Mouse (Mus musculus) megakaryocyte, embryonic 14.5 days (primary cell): ENCODE data around the gene Utrn. TPM values are rescaled to one million over a fixed set of nuclear protein-coding genes. Genes with fewer than 3 reads are reported as not detected.

Source experiments
- H3K27me3 ChIP-seq: replicated peaks from 2 replicates; pipeline ENCODE3; 2012; ENCODE audit warnings: inconsistent platforms
- H3K36me3 ChIP-seq: replicated peaks from 2 replicates; pipeline ENCODE3; 2012; ENCODE audit warnings: low read length, inconsistent platforms, mixed read lengths
- H3K4me1 ChIP-seq: 2 replicates; pipeline ENCODE4 v1.6.1; 2012; ENCODE audit warnings: inconsistent platforms
- H3K4me3 ChIP-seq: replicated peaks from 2 replicates; pipeline ENCODE3; 2012; ENCODE audit warnings: moderate library complexity, mild to moderate bottlenecking, inconsistent platforms
- H3K9me3 ChIP-seq: 2 replicates; pipeline ENCODE4 v1.6.1; 2012; ENCODE audit warnings: inconsistent platforms
- FLI1 ChIP-seq: IDR thresholded peaks from 2 replicates; pipeline ENCODE4 v1.6.1; 2012; ENCODE audit warnings: low read length, inconsistent platforms, mixed read lengths
- GATA1 ChIP-seq: IDR thresholded peaks from 3 replicates; pipeline ENCODE4 v1.6.1; 2012; ENCODE audit warnings: mixed read lengths, low read length, inconsistent platforms, borderline replicate concordance
- polyA plus RNA-seq: library from polyadenylated mRNA; stranded (reverse); fragments of >175 nt; gene quantifications from 2 replicates; pipeline ENCODE4 v1.2.3, GENCODE M21; 2012; ENCODE audit warnings: low replicate concordance; ENCODE audit not compliant: insufficient read depth

Utrn gene
- polyA plus RNA-seq, 1 experiment, result 6.1 TPM

DNA sequence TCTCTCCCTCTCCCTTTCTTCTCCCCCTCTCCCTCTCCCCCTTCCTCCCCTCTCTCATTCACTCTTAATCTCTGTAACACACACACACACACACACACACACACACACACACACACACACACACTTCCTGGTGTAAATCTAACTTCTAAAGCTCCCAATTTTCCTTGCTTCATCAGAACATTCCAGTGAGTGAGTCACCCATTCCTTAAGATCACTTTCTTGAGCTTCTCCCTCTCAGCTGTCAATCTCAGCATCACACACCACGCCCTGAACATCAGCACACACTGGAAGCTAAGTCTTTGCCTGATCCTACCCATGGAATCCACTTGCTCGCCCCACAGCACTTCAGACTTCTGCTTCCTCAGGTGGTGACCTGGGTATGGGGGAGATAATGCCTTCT is 58.3 kb downstream of the Utrn start:
- peak overlapping the region; percentile 14 for H3K4me3 ChIP-seq
- H3K4me1 ChIP-seq, result peaks cover 87% of the 10 kb centered on the region
- TF ChIP-seq FLI1 (no peak), GATA1 (no peak)
- H3K27me3 ChIP-seq, result no peaks in the 10 kb centered on the region
- no peaks in the 10 kb centered on the region for H3K9me3 ChIP-seq
- H3K36me3 ChIP-seq, result peaks cover 11% of the 10 kb centered on the region

DNA sequence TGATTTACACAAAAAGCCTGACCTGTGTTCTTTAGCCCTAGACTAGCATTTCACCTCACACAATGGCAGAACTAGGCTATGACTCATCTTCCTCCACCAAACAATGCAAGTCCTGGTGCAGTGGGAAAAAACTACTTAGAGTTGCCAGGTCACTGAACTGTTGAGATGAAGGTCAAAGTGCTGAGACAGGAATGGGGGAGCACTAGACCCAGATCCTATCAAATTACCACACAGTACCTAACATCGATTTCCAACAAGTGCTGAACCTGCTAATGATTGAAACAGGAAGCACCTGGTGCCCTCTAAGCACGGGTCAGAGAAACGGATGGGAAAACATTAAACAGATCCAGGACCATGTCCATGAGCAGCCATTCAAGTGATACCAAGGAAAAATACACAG is 59.5 kb downstream of the Utrn start:
- TF ChIP-seq GATA1, result no peak
- TF ChIP-seq FLI1, result no peak
- H3K36me3 ChIP-seq, result peaks cover 10% of the 10 kb centered on the region
- no peaks in the 10 kb centered on the region for H3K27me3 ChIP-seq
- no peaks in the 10 kb centered on the region for H3K9me3 ChIP-seq
- no peak overlapping the region for H3K4me3 ChIP-seq
- H3K4me1 ChIP-seq, result peaks cover 89% of the 10 kb centered on the region

DNA sequence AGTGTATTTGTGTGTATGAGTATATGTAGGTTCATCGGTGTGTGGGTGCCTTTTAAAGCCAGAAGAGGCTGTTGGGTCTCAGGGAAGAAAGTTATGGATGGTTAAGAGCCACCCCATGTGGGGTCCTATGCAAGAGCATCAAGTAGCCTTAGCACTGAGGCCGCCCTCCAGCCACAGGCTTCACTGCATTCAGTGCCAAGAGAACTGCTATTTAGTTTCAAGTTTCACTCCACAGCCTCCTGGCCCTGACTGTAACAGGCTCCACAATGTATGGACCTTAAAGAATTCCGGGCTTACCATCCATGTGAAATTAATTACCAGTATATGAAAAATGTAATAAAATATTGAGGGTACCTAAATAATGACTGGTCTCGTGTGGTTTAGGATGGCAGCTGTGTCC is 60.7 kb downstream of the Utrn start:
- H3K27me3 ChIP-seq, result no peaks in the 10 kb centered on the region
- H3K9me3 ChIP-seq, result no peaks in the 10 kb centered on the region
- peaks cover 14% of the 10 kb centered on the region for H3K36me3 ChIP-seq
- H3K4me3 ChIP-seq, result no peak overlapping the region
- H3K4me1 ChIP-seq, result peaks cover 83% of the 10 kb centered on the region
- TF ChIP-seq FLI1, result no peak
- no peak for TF ChIP-seq GATA1

DNA sequence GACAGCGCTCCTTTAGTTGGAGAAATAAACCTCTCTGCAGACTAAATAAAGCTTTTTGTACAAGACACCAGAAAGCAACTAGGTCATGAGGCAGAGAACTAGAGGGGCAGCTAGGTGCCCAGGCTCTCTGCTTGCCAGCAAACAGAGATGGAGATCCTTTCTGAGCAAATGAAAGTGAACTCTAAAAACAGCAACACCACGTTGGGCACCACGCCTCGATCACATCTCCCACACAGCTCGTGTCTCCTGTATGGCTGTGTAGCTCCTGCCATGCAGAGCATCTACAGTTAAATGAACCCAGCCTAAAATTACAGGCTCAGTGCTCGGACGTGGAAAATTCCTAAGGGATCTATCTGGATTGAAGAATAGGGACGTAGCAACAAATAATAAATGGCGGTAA is 61.5 kb downstream of the Utrn start:
- TF ChIP-seq GATA1 (no peak), FLI1 (no peak)
- Histone ChIP-seq H3K4me1 (peaks cover 75% of the 10 kb centered on the region), H3K9me3 (no peaks in the 10 kb centered on the region), H3K36me3 (peaks cover 15% of the 10 kb centered on the region), H3K4me3 (no peak overlapping the region), H3K27me3 (no peaks in the 10 kb centered on the region)

DNA sequence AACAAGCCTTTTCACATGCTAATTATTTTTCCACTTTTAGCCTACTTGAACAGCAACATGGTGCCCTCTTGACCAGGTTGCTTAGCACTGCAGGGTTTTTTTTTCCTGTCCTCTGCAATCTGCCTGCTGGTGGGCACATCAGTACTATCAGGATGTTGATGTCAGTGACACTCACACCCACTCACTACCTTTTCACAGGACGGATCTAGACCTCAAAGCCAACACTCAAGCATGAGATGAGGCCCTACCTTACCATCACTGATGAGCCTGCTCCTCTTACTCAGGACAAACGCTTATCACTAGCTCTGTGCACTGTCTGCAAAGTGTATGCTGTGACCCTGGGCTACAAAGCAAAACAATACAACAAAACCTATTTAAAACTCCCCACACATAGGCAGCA is 63.3 kb downstream of the Utrn start:
- H3K4me1 ChIP-seq, result peaks cover 70% of the 10 kb centered on the region

DNA sequence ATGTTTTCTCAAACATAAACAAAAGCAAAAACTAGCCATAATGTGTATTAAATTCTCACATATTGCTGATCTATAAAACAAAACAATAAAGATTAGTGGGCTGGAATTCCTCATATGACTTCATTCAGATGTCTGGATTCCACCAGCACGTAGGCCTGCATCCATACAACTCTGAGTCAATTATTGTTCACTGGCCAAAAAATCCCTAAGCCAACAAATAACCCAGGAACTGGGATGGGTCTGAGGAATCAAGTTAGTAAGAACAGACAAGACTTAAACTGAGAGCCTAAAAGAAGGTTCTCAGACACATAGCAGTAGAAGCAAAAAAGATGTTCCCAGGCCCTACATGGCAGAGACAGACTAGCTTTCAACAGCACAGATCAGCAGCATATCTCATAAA is 65.2 kb downstream of the Utrn start:
- Histone ChIP-seq H3K9me3 (no peaks in the 10 kb centered on the region), H3K4me3 (no peak overlapping the region), H3K27me3 (no peaks in the 10 kb centered on the region), H3K4me1 (peaks cover 71% of the 10 kb centered on the region), H3K36me3 (peaks cover 13% of the 10 kb centered on the region)
- no peak for TF ChIP-seq FLI1
- no peak for TF ChIP-seq GATA1

More for the DNA sequence above, 63.3 kb downstream of the Utrn start:
- Histone ChIP-seq H3K36me3 (peaks cover 18% of the 10 kb centered on the region), H3K27me3 (no peaks in the 10 kb centered on the region), H3K4me3 (no peak overlapping the region), H3K9me3 (no peaks in the 10 kb centered on the region)
- TF ChIP-seq FLI1 (no peak), GATA1 (no peak)

DNA sequence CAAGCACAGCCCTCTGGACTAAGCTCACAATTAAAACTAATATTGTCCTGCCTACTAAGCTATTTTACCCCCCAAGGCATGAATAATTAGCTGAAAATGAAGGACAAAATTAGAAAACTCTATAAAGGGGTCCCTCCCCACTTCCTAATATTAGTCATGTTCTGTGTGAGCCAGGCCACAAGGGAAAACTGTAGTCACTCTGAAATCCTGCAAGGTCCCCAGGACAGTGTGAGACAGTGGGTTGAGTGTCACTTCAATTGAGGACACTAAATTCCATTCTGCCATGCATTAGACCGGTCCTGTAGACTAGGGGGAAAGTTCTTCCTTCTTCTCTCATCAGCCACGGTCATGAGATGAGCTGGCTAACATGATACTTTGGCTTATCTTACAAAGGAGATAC is 69.7 kb downstream of the Utrn start:
- no peak for TF ChIP-seq GATA1
- no peaks in the 10 kb centered on the region for H3K9me3 ChIP-seq
- H3K4me1 ChIP-seq, result peaks cover 72% of the 10 kb centered on the region
- peaks cover 11% of the 10 kb centered on the region for H3K36me3 ChIP-seq
- no peak overlapping the region for H3K4me3 ChIP-seq
- H3K27me3 ChIP-seq, result no peaks in the 10 kb centered on the region

DNA sequence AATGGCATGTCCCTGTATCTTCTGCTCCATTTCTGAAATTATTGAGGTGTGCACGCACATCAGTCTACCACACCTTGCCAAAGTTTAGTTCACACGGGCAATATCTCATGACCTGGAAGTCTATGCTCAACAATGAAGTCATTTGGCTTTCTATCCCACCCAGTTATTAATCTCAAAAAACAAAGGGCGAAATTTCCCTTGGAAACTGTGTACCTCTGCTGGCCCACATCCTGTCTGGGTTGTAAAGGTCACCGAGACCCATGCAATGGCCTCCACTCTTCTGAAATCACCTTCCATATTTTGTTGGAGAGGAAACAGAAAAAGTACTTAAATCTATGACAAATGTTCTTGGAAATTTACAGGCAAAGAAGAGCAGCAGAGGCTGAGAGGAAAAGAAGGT is 70.9 kb downstream of the Utrn start:
- H3K27me3 ChIP-seq, result no peaks in the 10 kb centered on the region
- no peaks in the 10 kb centered on the region for H3K9me3 ChIP-seq
- H3K4me3 ChIP-seq, result no peak overlapping the region
- peaks cover 7% of the 10 kb centered on the region for H3K36me3 ChIP-seq
- TF ChIP-seq GATA1, result no peak
- TF ChIP-seq FLI1, result no peak
- H3K4me1 ChIP-seq, result peaks cover 69% of the 10 kb centered on the region

DNA sequence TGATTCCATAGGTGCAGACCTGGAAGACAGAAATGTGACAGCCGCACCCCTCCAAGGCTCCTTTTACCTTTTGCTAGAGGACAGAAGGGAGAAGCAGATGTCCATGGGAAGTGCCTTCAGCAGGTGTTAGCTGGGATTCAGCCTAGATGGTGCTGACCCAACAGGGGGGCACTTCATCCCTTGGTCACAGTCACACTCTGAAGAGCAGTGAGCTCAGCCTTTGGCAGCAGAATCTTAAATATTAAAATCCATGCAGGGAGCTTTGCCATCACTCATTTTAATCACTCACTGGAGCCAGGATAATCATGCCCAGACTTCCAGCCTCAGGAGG is 72.7 kb downstream of the Utrn start:
- Histone ChIP-seq H3K27me3 (no peaks in the 10 kb centered on the region), H3K36me3 (peaks cover 9% of the 10 kb centered on the region), H3K4me3 (no peak overlapping the region), H3K9me3 (no peaks in the 10 kb centered on the region), H3K4me1 (peaks cover 61% of the 10 kb centered on the region)
- TF ChIP-seq FLI1 (no peak), GATA1 (no peak)

DNA sequence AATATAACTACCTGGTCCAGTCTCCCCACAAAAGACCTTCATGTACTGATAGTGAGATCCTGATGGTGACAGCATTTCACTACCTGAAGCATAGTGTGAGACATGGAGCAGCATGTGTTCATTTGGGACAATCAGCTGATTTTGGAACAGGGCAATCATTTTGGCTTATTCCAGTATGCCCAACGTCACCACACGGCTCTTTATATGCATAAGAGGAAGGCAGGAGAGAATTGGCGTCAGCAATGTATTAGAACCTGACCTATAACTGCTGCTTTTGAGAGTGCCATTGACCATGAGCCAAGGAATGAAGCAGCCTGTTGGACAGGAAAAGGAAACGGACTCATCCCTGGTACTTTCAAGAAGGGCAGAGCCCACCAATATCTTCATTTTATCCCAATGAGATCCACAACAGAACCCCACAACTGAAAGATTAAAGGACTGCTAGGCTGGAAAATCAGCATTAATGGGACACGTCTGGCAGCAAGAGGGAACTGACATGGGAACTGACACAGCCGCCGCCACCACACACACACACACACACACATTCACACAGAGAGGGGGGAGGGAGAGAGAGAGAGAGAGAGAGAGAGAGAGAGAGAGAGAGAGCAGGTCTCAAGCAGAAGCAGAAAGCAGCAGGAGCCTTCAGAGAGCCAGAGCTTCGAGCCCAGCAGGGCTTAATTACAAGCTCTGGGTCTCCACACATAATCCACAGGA is 73.2 kb downstream of the Utrn start:
- Histone ChIP-seq H3K4me1 (peaks cover 57% of the 10 kb centered on the region), H3K4me3 (no peak overlapping the region), H3K9me3 (no peaks in the 10 kb centered on the region), H3K36me3 (peaks cover 9% of the 10 kb centered on the region), H3K27me3 (no peaks in the 10 kb centered on the region)
- TF ChIP-seq FLI1, result no peak
- TF ChIP-seq GATA1, result no peak

DNA sequence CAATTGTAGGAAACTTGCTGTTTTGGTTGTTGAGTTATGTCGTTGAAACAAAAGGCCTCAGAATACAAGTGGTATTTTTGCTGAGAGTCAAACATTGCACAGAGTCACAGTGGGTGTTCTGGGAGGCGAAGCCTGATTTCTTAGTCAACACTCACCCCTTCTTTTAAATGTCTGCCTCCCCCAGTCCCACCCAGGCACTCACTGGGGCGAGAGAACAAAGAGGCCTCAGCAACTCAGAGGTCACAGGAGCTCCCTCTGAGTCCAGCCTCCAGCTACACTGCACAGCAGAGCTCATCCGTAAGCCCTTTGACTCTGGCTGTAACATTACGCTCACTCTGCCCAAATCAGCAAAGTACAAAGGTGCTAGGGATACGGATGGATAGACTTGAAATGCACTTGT is 77.1 kb downstream of the Utrn start:
- TF ChIP-seq GATA1 (no peak), FLI1 (no peak)

More for the DNA sequence above, 77.1 kb downstream of the Utrn start:
- Histone ChIP-seq H3K36me3 (peaks cover 11% of the 10 kb centered on the region), H3K4me1 (peaks cover 36% of the 10 kb centered on the region), H3K27me3 (no peaks in the 10 kb centered on the region), H3K4me3 (no peak overlapping the region), H3K9me3 (no peaks in the 10 kb centered on the region)
